Mouse (Mus musculus): ENCODE measurements around the gene Gpr37. TPM values are rescaled to one million over a fixed set of nuclear protein-coding genes. Genes with fewer than 3 reads are reported as not detected.

Gpr37 gene
- not detected for total RNA-seq (2023)

GRCm38 (mm10) chr6:25690629-25691028 lies at the start of gene Gpr37:
Gene Gpr37 (minus strand): TSS chr6:25690729.

Other genes with a start within 250 kb of the Gpr37 start
- 26.9 TPM for gene Pot1a, start 118.5 kb upstream of the Gpr37 start, total RNA-seq (2023)

Data from CD4-positive naive resting alpha-beta T cell, adult 57 days (primary cell).